In the genomic region with DNA sequence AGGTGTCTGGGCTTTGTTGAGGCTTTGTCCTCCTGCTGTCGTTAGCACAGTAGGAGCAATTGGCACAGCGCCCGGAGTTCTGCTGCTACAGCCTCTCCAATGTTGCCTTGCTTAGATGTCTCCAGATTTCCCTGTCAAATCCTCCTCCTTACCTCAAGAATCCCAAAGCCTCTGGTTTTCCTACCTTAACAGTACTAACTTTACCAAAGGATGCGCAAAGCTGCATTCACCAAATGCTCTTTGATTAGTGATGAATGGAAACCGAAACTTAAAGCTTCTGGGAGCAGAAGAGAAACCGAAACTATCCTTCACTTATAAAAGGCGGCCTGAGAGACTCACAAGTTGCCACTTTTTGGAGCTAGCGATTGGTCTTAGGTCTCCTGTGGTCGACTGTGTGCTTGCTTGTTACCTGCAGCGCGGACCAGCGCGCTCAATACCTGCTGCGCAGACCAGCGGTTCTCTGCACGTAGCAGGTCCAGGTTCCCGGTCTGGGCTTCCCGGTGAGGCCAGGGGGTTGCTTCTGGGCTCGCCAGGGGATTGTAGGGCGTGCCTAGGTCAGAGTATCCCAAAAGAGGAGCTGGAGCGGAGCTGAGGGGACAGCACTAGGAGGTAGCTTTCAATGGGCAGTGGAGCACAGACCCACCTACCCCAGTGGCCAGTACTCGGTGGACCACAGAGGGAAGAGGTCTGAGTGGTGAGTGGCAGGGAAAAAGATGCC, we compare ENCODE assay signal across 8 mouse cellular contexts. TPM values are rescaled to one million over a fixed set of nuclear protein-coding genes. Genes with fewer than 3 reads are reported as not detected.
DNase-seq lines count a peak whose midpoint lies in the region; ATAC-seq and TF ChIP-seq lines count a peak whose summit lies in the region.

TSS of gene Ddx60 (plus strand) at position 311 of the 718 bp plus-strand sequence.

- no peak for TF ChIP-seq CTCF in hindbrain, postnatal 0 days (IDR thresholded peaks at IDR 0.05; ENCODE audit: low read depth)
- TF ChIP-seq CTCF in left cerebral cortex, adult 2 months (IDR thresholded peaks at IDR 0.05), result no peak

- DNase-seq in ZHBTc4 (ENCODE audit: low read depth, low spot score), result peak; percentile 40
- DNase-seq in cerebellum, postnatal 25 days, result peak; percentile 71 to 86
- DNase-seq in gastrocnemius, adult 8-10 months (ENCODE audit: low spot score in 2 of 2), result peak; percentile 53 to 61
- peak; percentile 76 for DNase-seq in hindbrain, postnatal 0 days (ENCODE audit: low spot score)
- DNase-seq in left cerebral cortex, adult 2 months (ENCODE audit: extremely low spot score in 1 of 2, low spot score in 2 of 2), result peak; percentile 33 to 61
- DNase-seq in lung, postnatal 4 days, result peak; percentile 53 to 61
- peak; percentile 58 for DNase-seq in right cerebral cortex, adult 18-20 months
- DNase-seq in urinary bladder, postnatal 14 days (ENCODE audit: low spot score), result peak; percentile 67

- 11% methylated on average over 22 of the region's 22 CpGs for WGBS in hindbrain, postnatal 0 days

- H3K27ac ChIP-seq in hindbrain, postnatal 0 days, result no peak within 1 kb of the TSS
- H3K27ac ChIP-seq in left cerebral cortex, adult 2 months, result peak within 1 kb of the TSS; percentile 71

- 0 out of 2 replicates have a peak, but pooled peaks cover 3% of the 10 kb centered on the region for H3K4me1 ChIP-seq in hindbrain, postnatal 0 days (ENCODE audit: insufficient read depth, low read length)

- no peaks in the 10 kb centered on the region for H3K36me3 ChIP-seq in hindbrain, postnatal 0 days (ENCODE audit: insufficient read depth, low read length)

- intact Hi-C loops in left cerebral cortex, adult 2 months (cut with DNase I), result no loop called here

- peak; percentile 61 for ATAC-seq in hindbrain, postnatal 0 days

- H3K9ac ChIP-seq in hindbrain, postnatal 0 days (replicated peaks; ENCODE audit: low read length), result peak within 1 kb of the TSS; percentile 39

- peak within 1 kb of the TSS; percentile 84 for H3K4me2 ChIP-seq in hindbrain, postnatal 0 days (ENCODE audit: low read depth, low read length)

- H3K27me3 ChIP-seq in hindbrain, postnatal 0 days (ENCODE audit: insufficient read depth, low read length), result no peaks in the 10 kb centered on the region

- H3K9me3 ChIP-seq in hindbrain, postnatal 0 days (ENCODE audit: low read length), result no peaks in the 10 kb centered on the region

- H3K4me3 ChIP-seq in hindbrain, postnatal 0 days (ENCODE audit: low read length), result peak within 1 kb of the TSS; percentile 55
- H3K4me3 ChIP-seq in left cerebral cortex, adult 2 months, result peak within 1 kb of the TSS; percentile 67

RNA-seq across cellular contexts. Expression of gene Ddx60, which starts in this region (rescaled TPM):
- under 1 TPM; 0.22 to 0.82 (median 0.45) TPM for total RNA-seq in gastrocnemius, adult 8-10 months (2022)
- total RNA-seq in hindbrain, postnatal 0 days (2014; rRNA removed), result 0.22 and 0.47 TPM in 2 replicates
- 0.80 and 1.2 TPM in 2 replicates for polyA plus RNA-seq in hindbrain, postnatal 0 days (2015; fragmentation: Nextera tagmentation; extraction: Ambion mirVana)
- total RNA-seq in left cerebral cortex, adult 2 months (2021), result 1 to 10 TPM in 1 of 2 experiments, under 1 TPM in 1; 0.44 to 1.2 TPM

Comparison
In these comparisons a context has a peak if more than half of its experiments do, and no peak if none do; other contexts are left out.
1. Peak in DNase-seq in gastrocnemius, adult 8-10 months; RNA of the gene not detected or under 1 TPM.